Mouse (Mus musculus) cerebellum, adult 2 months (tissue): Measurements from ENCODE around the gene Gcgr.

Experiments
- CTCF ChIP-seq: fragments of 200-500 bp; IDR thresholded peaks from 2 replicates; pipeline ENCODE4 v1.5.1; 2011; ENCODE audit warnings: low read depth, mild to moderate bottlenecking, control low read depth, low read length, moderate library complexity, borderline replicate concordance; ENCODE audit not compliant: insufficient read depth
- POLR2A ChIP-seq: fragments of 200-500 bp; IDR thresholded peaks from 2 replicates; pipeline ENCODE4 v1.6.1; 2011; ENCODE audit warnings: low read length, control low read depth, borderline replicate concordance; ENCODE audit not compliant: insufficient read depth

DNA sequence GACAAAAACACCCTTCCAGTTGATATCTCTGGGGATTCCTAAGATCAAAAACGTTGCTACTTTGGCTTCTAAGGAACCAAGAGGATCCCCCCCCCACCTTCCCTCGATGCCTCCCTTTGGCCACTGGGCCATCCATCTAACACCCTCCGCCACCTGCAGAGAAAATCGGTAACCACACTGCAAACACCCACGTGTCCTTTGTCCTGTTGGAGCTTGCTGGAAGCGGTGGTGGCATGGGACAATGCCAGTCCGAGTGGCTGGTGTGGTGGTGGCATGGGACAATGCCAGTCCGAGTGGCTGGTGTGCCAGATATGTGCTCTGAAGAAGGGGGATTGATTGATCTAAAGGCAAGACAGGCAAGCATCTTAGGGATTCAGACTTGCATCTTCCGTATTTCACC, 1.1 kb downstream of the Gcgr start:
- TF ChIP-seq CTCF, result no peak
- TF ChIP-seq POLR2A, result no peak
